ENCODE assay signal across 7 mouse cellular contexts in genomic region chr10:95183051-95183450, GRCm38 (mm10).
DNase-seq lines count a peak whose midpoint lies in the region; ATAC-seq and TF ChIP-seq lines count a peak whose summit lies in the region.

No protein-coding gene starts in this region.

- H3K27me3 ChIP-seq in midbrain, postnatal 0 days (ENCODE audit: insufficient read depth, low read length), result no peaks in the 10 kb centered on the region
- H3K27me3 ChIP-seq in midbrain, embryonic 16.5 days (ENCODE audit: control insufficient read depth, insufficient read depth, low read depth, low read length), result no peaks in the 10 kb centered on the region
- H3K27me3 ChIP-seq in heart, adult 2 months (ENCODE audit: control insufficient read depth, insufficient read depth, low read length), result no peaks in the 10 kb centered on the region
- H3K27me3 ChIP-seq in liver, embryonic 11.5 days (replicated peaks; ENCODE audit: control insufficient read depth, insufficient read depth, low read length), result no peaks in the 10 kb centered on the region

- ATAC-seq in midbrain, postnatal 0 days (ENCODE audit: low FRiP score), result no peak
- ATAC-seq in midbrain, embryonic 16.5 days, result no peak
- ATAC-seq in liver, embryonic 11.5 days (replicated peaks; ENCODE audit: low FRiP score), result no peak

- no peaks in the 10 kb centered on the region for H3K9me3 ChIP-seq in midbrain, postnatal 0 days (ENCODE audit: low read length)
- 0 out of 2 replicates have a peak, but pooled peaks cover 6% of the 10 kb centered on the region for H3K9me3 ChIP-seq in midbrain, embryonic 16.5 days (replicated peaks; ENCODE audit: control insufficient read depth, low read length, poor library complexity, severe bottlenecking)
- no peaks in the 10 kb centered on the region for H3K9me3 ChIP-seq in liver, embryonic 11.5 days (ENCODE audit: control insufficient read depth, low read length)

- no peak for TF ChIP-seq CTCF in midbrain, postnatal 0 days (IDR thresholded peaks at IDR 0.05)
- no peak for TF ChIP-seq CTCF in heart, adult 2 months (IDR thresholded peaks at IDR 0.05)

- H3K27ac ChIP-seq in midbrain, postnatal 0 days (ENCODE audit: low read depth, low read length), result no peak overlapping the region
- no peak overlapping the region for H3K27ac ChIP-seq in midbrain, embryonic 16.5 days (ENCODE audit: low read length)
- no peak overlapping the region; the same call in 1 of the 2 replicates for H3K27ac ChIP-seq in heart, adult 2 months
- H3K27ac ChIP-seq in liver, embryonic 11.5 days (ENCODE audit: low read depth, low read length), result no peak overlapping the region

- H3K4me1 ChIP-seq in midbrain, postnatal 0 days (ENCODE audit: insufficient read depth, low read length), result no peaks in the 10 kb centered on the region
- no peaks in the 10 kb centered on the region for H3K4me1 ChIP-seq in midbrain, embryonic 16.5 days (ENCODE audit: control insufficient read depth, insufficient read depth, low read length)
- H3K4me1 ChIP-seq in heart, adult 2 months (ENCODE audit: control insufficient read depth, insufficient read depth, low read length), result peaks cover 8% of the 10 kb centered on the region
- peaks cover 9% of the 10 kb centered on the region for H3K4me1 ChIP-seq in liver, embryonic 11.5 days (replicated peaks; ENCODE audit: control insufficient read depth, insufficient read depth, low read length)

- H3K79me2 ChIP-seq in heart, adult 2 months (replicated peaks; ENCODE audit: control insufficient read depth, insufficient read depth, low read length), result no peaks in the 10 kb centered on the region

- intact Hi-C loops in heart, adult 2 months (cut with DNase I), result no loop called here
- intact Hi-C loops in left cerebral cortex, postnatal 10 days (cut with DNase I), result no loop called here

- H3K9ac ChIP-seq in midbrain, postnatal 0 days (replicated peaks; ENCODE audit: low read length, poor library complexity, severe bottlenecking), result no peak overlapping the region
- no peak overlapping the region for H3K9ac ChIP-seq in midbrain, embryonic 16.5 days (ENCODE audit: low read depth, low read length)
- H3K9ac ChIP-seq in heart, adult 2 months (ENCODE audit: low read depth, low read length), result no peak overlapping the region
- H3K9ac ChIP-seq in liver, embryonic 11.5 days (ENCODE audit: low read depth, low read length), result no peak overlapping the region

- no peak overlapping the region for H3K4me3 ChIP-seq in midbrain, postnatal 0 days (ENCODE audit: low read depth, low read length)
- no peak overlapping the region for H3K4me3 ChIP-seq in midbrain, embryonic 16.5 days (ENCODE audit: low read depth, low read length)
- no peak overlapping the region for H3K4me3 ChIP-seq in heart, adult 2 months
- no peak overlapping the region for H3K4me3 ChIP-seq in liver, embryonic 11.5 days (ENCODE audit: low read depth, low read length)

- TF ChIP-seq EP300 in heart, adult 2 months (IDR thresholded peaks at IDR 0.05; ENCODE audit: insufficient read depth, low read depth, low read length), result peak; percentile 41; the same call in 1 of the 2 replicates

- peak; percentile 93 for DNase-seq in midbrain, postnatal 0 days (ENCODE audit: low spot score)
- DNase-seq in cerebellum, adult 9-10 months, result peak; percentile 61
- DNase-seq in heart, adult 2 months, result peak; percentile 72 to 79
- DNase-seq in left cerebral cortex, postnatal 10 days (ENCODE audit: extremely low spot score in 1 of 2, low spot score in 2 of 2), result peak; percentile 70 to 74
- DNase-seq in right cerebral cortex, postnatal 4 days, result peak; percentile 71
- no peak for DNase-seq in liver, embryonic 11.5 days (ENCODE audit: low spot score)

- H3K36me3 ChIP-seq in midbrain, postnatal 0 days (ENCODE audit: insufficient read depth, low read length), result no peaks in the 10 kb centered on the region
- no peaks in the 10 kb centered on the region for H3K36me3 ChIP-seq in midbrain, embryonic 16.5 days (ENCODE audit: control insufficient read depth, insufficient read depth, low read length)
- H3K36me3 ChIP-seq in heart, adult 2 months (ENCODE audit: control insufficient read depth, insufficient read depth, low read length), result no peaks in the 10 kb centered on the region
- no peaks in the 10 kb centered on the region for H3K36me3 ChIP-seq in liver, embryonic 11.5 days (ENCODE audit: control insufficient read depth, insufficient read depth, low read length)

- no peak overlapping the region for H3K4me2 ChIP-seq in midbrain, postnatal 0 days (ENCODE audit: low read depth, low read length, poor library complexity, severe bottlenecking)
- no peak overlapping the region for H3K4me2 ChIP-seq in midbrain, embryonic 16.5 days (ENCODE audit: low read length)
- H3K4me2 ChIP-seq in liver, embryonic 11.5 days, result no peak overlapping the region

- TF ChIP-seq POLR2A in heart, adult 2 months (IDR thresholded peaks at IDR 0.05; ENCODE audit: insufficient read depth, low read depth, low read length), result no peak

- WGBS in midbrain, postnatal 0 days, result 75% methylated on average over 4 of the region's 4 CpGs
- WGBS in midbrain, embryonic 16.5 days, result 53% methylated on average over 4 of the region's 4 CpGs
- WGBS in heart, adult 2 months, result 42% methylated on average over 4 of the region's 4 CpGs
- WGBS in liver, embryonic 11.5 days, result 74% methylated on average over 4 of the region's 4 CpGs
